Mouse (Mus musculus) erythroblast, embryonic 14.5 days (primary cell): ENCODE results near the gene Rbmxl1. TPM values are rescaled to one million over a fixed set of nuclear protein-coding genes. Genes with fewer than 3 reads are reported as not detected.

Experiments used
- H3K27me3 ChIP-seq: 2 replicates; pipeline ENCODE4 v1.6.1; 2012; ENCODE audit warnings: inconsistent platforms; ENCODE audit not compliant: control insufficient read depth
- H3K36me3 ChIP-seq: 2 replicates; pipeline ENCODE4 v1.6.1; 2012; ENCODE audit warnings: mild to moderate bottlenecking, inconsistent platforms; ENCODE audit not compliant: control insufficient read depth
- H3K4me1 ChIP-seq: 2 replicates; pipeline ENCODE4 v1.6.1; 2012; ENCODE audit warnings: inconsistent platforms; ENCODE audit not compliant: control insufficient read depth
- H3K4me3 ChIP-seq: replicated peaks from 2 replicates; pipeline ENCODE3; 2012; ENCODE audit warnings: moderate library complexity, mild to moderate bottlenecking, inconsistent platforms
- H3K9me3 ChIP-seq: 2 replicates; pipeline ENCODE4 v1.6.1; 2012; ENCODE audit warnings: low read length, inconsistent platforms, mixed read lengths; ENCODE audit not compliant: control insufficient read depth
- GATA1 ChIP-seq: IDR thresholded peaks from 2 replicates; pipeline ENCODE4 v1.6.1; 2012; ENCODE audit warnings: low read length, inconsistent platforms, mixed read lengths
- TAL1 ChIP-seq: IDR thresholded peaks from 3 replicates; pipeline ENCODE4 v1.6.1; 2012; ENCODE audit warnings: low read length, inconsistent platforms, mixed read lengths
- polyA plus RNA-seq: library from polyadenylated mRNA; stranded (reverse); fragments of >175 nt; gene quantifications from 2 replicates; pipeline ENCODE4 v1.2.3, GENCODE M21; 2012

The Rbmxl1 gene
- polyA plus RNA-seq, 1 experiment = 9.9 TPM

DNA sequence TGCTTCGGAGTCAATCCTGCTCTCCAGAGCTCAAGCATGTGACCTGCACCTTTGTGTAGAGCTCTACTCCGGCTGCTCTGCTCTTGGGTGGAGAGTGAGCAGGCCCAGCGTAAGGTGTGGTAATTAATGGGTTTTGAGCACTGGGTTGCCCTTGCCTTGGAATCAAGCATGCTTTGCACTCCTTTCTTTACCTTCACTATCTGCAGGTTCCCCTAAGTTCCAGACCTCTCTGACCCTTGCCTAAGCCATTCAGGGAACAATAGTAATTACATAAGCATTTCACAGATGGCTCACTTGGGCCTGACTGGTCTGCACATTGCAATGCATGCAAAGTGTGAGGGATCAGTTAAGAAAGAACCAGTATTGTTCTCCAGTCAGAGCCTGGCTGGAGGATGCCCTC, 29.1 kb upstream of the Rbmxl1 start:
- Histone ChIP-seq H3K4me3 (no peak overlapping the region), H3K9me3 (no peaks in the 10 kb centered on the region), H3K4me1 (peaks cover 2% of the 10 kb centered on the region; the same call in 1 of the 2 replicates), H3K36me3 (peaks cover 51% of the 10 kb centered on the region), H3K27me3 (no peaks in the 10 kb centered on the region)
- no peak for TF ChIP-seq TAL1
- no peak for TF ChIP-seq GATA1

DNA sequence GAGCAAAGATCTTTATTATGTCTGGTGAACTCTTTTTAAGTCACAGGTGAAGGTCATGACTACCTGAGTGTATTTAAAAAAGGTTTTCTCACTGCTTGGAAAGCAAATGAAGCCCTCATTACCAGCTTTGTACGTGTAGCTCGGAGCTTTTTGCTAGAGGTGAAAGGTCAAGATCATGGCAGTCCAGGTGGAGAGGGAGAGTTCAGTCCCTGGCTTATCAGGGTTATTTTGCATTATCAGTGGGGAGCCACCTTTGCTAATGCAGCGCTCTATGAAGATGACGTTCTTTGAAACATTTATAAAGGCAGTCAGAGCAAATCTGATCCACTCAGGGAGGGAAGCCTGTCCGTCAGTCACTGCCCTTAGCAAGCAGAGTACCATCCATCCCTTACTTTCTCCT, 28.0 kb upstream of the Rbmxl1 start:
- Histone ChIP-seq H3K9me3 (no peaks in the 10 kb centered on the region), H3K4me3 (no peak overlapping the region), H3K27me3 (no peaks in the 10 kb centered on the region), H3K36me3 (peaks cover 51% of the 10 kb centered on the region), H3K4me1 (peaks cover 2% of the 10 kb centered on the region; the same call in 1 of the 2 replicates)
- TF ChIP-seq TAL1 = no peak
- no peak for TF ChIP-seq GATA1

- peaks cover 2% of the 10 kb centered on the region; the same call in 1 of the 2 replicates for H3K4me1 ChIP-seq
- no peak overlapping the region for H3K4me3 ChIP-seq
- TF ChIP-seq GATA1 (no peak), TAL1 (no peak)
- H3K27me3 ChIP-seq = no peaks in the 10 kb centered on the region
- H3K9me3 ChIP-seq = no peaks in the 10 kb centered on the region
- peaks cover 65% of the 10 kb centered on the region for H3K36me3 ChIP-seq
Observed at GRCm38 (mm10) chr8:78533981-78534380, 25.3 kb upstream of the Rbmxl1 start.

DNA sequence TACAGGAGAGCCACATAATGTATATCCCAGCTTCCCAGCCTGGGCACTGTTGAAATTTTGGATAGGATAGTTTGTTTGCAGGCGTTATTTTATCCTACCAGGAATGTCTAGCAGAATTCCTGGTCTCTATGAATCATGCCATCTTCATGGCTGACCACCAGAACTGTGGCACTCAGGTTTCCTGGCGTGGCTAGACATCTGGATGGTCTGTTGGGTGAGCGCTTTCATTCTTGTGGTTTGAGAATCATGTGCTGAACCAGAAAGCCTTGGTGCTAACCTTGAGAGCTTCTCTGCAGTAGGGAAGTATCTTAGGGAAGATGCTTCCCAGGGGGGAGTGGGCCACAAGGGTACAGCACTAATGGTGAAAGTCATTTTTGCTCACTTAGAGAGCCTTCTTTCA, 6.4 kb upstream of the Rbmxl1 start:
- no peak overlapping the region for H3K4me3 ChIP-seq
- H3K36me3 ChIP-seq = peaks cover 43% of the 10 kb centered on the region
- peaks cover 13% of the 10 kb centered on the region for H3K4me1 ChIP-seq
- H3K9me3 ChIP-seq = no peaks in the 10 kb centered on the region
- no peak for TF ChIP-seq TAL1
- TF ChIP-seq GATA1 = no peak
- no peaks in the 10 kb centered on the region for H3K27me3 ChIP-seq

GRCm38 (mm10) chr8:78514706-78515105, 6.0 kb upstream of the Rbmxl1 start:
- Histone ChIP-seq H3K9me3 (no peaks in the 10 kb centered on the region), H3K4me1 (peaks cover 15% of the 10 kb centered on the region), H3K4me3 (no peak overlapping the region), H3K36me3 (peaks cover 40% of the 10 kb centered on the region), H3K27me3 (no peaks in the 10 kb centered on the region)
- TF ChIP-seq GATA1 (no peak), TAL1 (no peak)

DNA sequence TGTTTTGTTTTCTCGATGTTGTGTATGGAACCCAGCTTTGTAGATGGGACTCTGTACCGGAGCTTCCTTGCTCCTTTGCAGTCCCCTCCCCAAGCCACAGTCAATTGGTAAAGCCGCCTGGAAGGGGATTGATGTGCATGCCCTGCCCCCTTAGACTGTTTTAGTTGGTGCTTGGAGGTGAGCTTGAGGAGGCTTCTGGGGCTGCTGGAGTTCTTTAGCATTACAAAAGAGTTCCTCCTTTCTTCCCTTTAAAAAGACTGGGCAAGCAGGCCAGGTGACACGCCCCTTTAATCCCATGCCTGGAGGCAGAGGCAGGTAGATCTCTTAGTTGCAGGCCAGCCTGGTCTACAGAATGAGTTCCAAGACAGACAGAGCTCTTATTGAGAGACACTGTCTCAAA, 4.4 kb upstream of the Rbmxl1 start:
- Histone ChIP-seq H3K9me3 (no peaks in the 10 kb centered on the region), H3K4me1 (peaks cover 21% of the 10 kb centered on the region), H3K27me3 (no peaks in the 10 kb centered on the region), H3K4me3 (no peak overlapping the region), H3K36me3 (peaks cover 33% of the 10 kb centered on the region)
- TF ChIP-seq GATA1 (no peak), TAL1 (no peak)

- no peaks in the 10 kb centered on the region for H3K27me3 ChIP-seq
- no peaks in the 10 kb centered on the region for H3K9me3 ChIP-seq
- peak overlapping the region; percentile 43 for H3K4me3 ChIP-seq
- H3K4me1 ChIP-seq = peaks cover 31% of the 10 kb centered on the region
- TF ChIP-seq TAL1 (no peak), GATA1 (no peak)
- H3K36me3 ChIP-seq = peaks cover 23% of the 10 kb centered on the region
Observed at GRCm38 (mm10) chr8:78510926-78511325, 2.2 kb upstream of the Rbmxl1 start.

GRCm38 (mm10) chr8:78510094-78510493, 1.4 kb upstream of the Rbmxl1 start:
- TF ChIP-seq GATA1 = no peak
- Histone ChIP-seq H3K4me3 (peak overlapping the region; percentile 98), H3K27me3 (no peaks in the 10 kb centered on the region), H3K36me3 (peaks cover 19% of the 10 kb centered on the region), H3K4me1 (peaks cover 31% of the 10 kb centered on the region), H3K9me3 (no peaks in the 10 kb centered on the region)

- Histone ChIP-seq H3K36me3 (peaks cover 23% of the 10 kb centered on the region), H3K4me1 (peaks cover 32% of the 10 kb centered on the region), H3K27me3 (no peaks in the 10 kb centered on the region), H3K9me3 (no peaks in the 10 kb centered on the region), H3K4me3 (peak within 1 kb of the TSS; percentile 98)
- TF ChIP-seq GATA1 (no peak), TAL1 (no peak)
Observed at GRCm38 (mm10) chr8:78509273-78510031, 754 bp upstream of the Rbmxl1 start, which contains the start of gene Slc10a7. Slc10a7 (plus strand) TSS chr8:78509346.
